Mouse (Mus musculus) midbrain, postnatal 0 days (tissue): ENCODE data around the gene Fam198a. TPM values are rescaled to one million over a fixed set of nuclear protein-coding genes. Genes with fewer than 3 reads are reported as not detected.
A peak's percentile ranks its signal among the peaks of the same experiment; 100 is the strongest.

Experiments used
- ATAC-seq: fragments of 200-750 bp; cut with Nextera tagmentation; 2 replicates; pipeline ENCODE4 v1.8.0; 2017; ENCODE audit warnings: moderate number of reproducible peaks, mild to moderate bottlenecking, moderate TSS enrichment, moderate library complexity; ENCODE audit not compliant: low FRiP score
- DNase-seq: peaks from one replicate; pipeline ENCODE4 v3.0.0-alpha.2; 2015; ENCODE audit warnings: low spot score
- H3K27ac ChIP-seq: fragments of 300-500 bp; sonication (generic); 2 replicates; pipeline ENCODE4 v1.5.1; 2014; ENCODE audit warnings: low read depth, mild to moderate bottlenecking, low read length, mixed read lengths
- H3K27me3 ChIP-seq: fragments of 300-500 bp; sonication (generic); 2 replicates; pipeline ENCODE4 v1.6.1; 2014; ENCODE audit warnings: low read length, control low read depth, mixed read lengths; ENCODE audit not compliant: insufficient read depth
- H3K36me3 ChIP-seq: fragments of 300-500 bp; sonication (generic); 2 replicates; pipeline ENCODE4 v1.6.1; 2014; ENCODE audit warnings: low read length, control low read depth, mixed read lengths; ENCODE audit not compliant: insufficient read depth
- H3K4me1 ChIP-seq: fragments of 300-500 bp; sonication (generic); 2 replicates; pipeline ENCODE4 v1.6.1; 2014; ENCODE audit warnings: mild to moderate bottlenecking, control low read depth, antibody characterized with exemption, low read length, mixed read lengths; ENCODE audit not compliant: insufficient read depth
- H3K4me2 ChIP-seq: fragments of 300-500 bp; sonication (generic); 2 replicates; pipeline ENCODE4 v1.6.1; 2014; ENCODE audit warnings: low read depth, mild to moderate bottlenecking, low read length, mixed read lengths; ENCODE audit not compliant: poor library complexity, severe bottlenecking
- H3K4me3 ChIP-seq: fragments of 300-500 bp; sonication (generic); 2 replicates; pipeline ENCODE4 v1.5.1; 2014; ENCODE audit warnings: low read depth, mild to moderate bottlenecking, low read length, moderate library complexity
- H3K9ac ChIP-seq: fragments of 300-500 bp; sonication (generic); replicated peaks from 2 replicates; pipeline ENCODE4 v1.6.1; 2014; ENCODE audit warnings: mild to moderate bottlenecking, low read length, moderate library complexity, mixed read lengths; ENCODE audit not compliant: poor library complexity, severe bottlenecking
- H3K9me3 ChIP-seq: fragments of 300-500 bp; sonication (generic); 2 replicates; pipeline ENCODE4 v1.6.1; 2016; ENCODE audit warnings: low read length, control low read depth
- CTCF ChIP-seq: IDR thresholded peaks from 2 replicates; pipeline ENCODE4 v1.5.1; 2016; ENCODE audit warnings: antibody characterized with exemption, mild to moderate bottlenecking
- WGBS: fragments of 180-500 bp; shearing (Covaris S2); extraction: QIAGEN DNeasy Blood & Tissue Kit; methylation state at CpG from one replicate; pipeline ENCODE4 v1.1.7; 2014; 5-methylcytosine and 5-hydroxymethylcytosine counted together
- polyA plus RNA-seq: library from polyadenylated mRNA; unstranded; fragments of >200 nt; fragmentation: Nextera tagmentation; extraction: Ambion mirVana; gene quantifications from 2 replicates; pipeline ENCODE4 v1.2.1, GENCODE M21; 2015
- total RNA-seq: library from RNA; depleted of rRNA; stranded (reverse); fragments of >200 nt; gene quantifications from 2 replicates; pipeline ENCODE4 v1.2.3, GENCODE M21; 2014

The Fam198a gene
- total and polyA plus RNA-seq, 2 experiments from 2014 or later: 2.1 to 4.8 TPM

DNA sequence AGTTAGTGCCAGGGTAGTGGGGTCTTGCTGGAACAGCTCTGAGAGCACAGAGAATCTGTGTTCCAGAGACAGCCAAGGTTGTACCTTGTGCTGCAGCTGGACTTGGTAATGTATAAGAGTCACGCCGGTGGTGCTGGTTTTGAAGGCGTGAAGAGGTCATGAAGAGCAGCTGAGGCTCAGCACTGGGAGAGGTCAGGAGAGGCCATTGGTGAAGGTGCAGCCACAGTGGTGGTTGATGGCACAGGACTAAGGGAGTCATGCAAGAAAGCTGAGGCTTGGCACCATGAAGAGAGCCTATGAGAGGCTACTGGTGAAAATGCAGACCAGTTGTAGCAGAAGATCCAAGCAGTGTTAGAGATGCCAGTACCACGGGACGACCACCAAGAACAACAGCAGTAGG is 70.8 kb downstream of the Fam198a start:
- Histone ChIP-seq H3K36me3 (no peaks in the 10 kb centered on the region), H3K4me2 (no peak overlapping the region), H3K4me1 (peaks cover 6% of the 10 kb centered on the region; the same call in 1 of the 2 replicates), H3K9me3 (no peaks in the 10 kb centered on the region), H3K27ac (no peak overlapping the region), H3K4me3 (no peak overlapping the region), H3K9ac (no peak overlapping the region), H3K27me3 (no peaks in the 10 kb centered on the region)
- no peak for DNase-seq
- TF ChIP-seq CTCF: no peak
- WGBS: 92% methylated on average over 5 of the region's 5 CpGs
- ATAC-seq: no peak

DNA sequence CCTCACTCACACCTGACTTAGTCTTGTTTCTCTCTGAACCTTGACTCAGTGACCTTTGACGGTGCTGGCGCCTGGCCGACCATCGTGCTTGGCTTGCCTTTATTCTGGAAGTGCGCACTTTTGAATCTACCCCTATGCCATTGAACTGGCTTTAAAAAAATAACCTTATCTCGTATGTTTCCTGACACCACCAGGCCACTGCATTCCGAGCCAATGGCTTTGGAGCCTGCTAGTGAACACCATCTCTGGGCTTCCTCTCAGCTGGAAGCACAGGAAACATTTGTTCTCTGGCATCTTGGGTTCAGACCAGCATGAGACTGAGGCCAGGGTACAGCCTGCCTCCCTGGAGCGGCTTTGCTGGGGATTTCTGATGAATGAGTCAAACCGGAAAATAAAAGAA is 72.0 kb downstream of the Fam198a start:
- ATAC-seq: no peak
- Histone ChIP-seq H3K4me1 (peaks cover 6% of the 10 kb centered on the region; the same call in 1 of the 2 replicates), H3K36me3 (no peaks in the 10 kb centered on the region), H3K27ac (no peak overlapping the region), H3K4me3 (no peak overlapping the region), H3K4me2 (no peak overlapping the region), H3K27me3 (no peaks in the 10 kb centered on the region), H3K9ac (no peak overlapping the region), H3K9me3 (no peaks in the 10 kb centered on the region)
- DNase-seq: no peak
- no peak for TF ChIP-seq CTCF
- 70% methylated on average over 9 of the region's 9 CpGs for WGBS

DNA sequence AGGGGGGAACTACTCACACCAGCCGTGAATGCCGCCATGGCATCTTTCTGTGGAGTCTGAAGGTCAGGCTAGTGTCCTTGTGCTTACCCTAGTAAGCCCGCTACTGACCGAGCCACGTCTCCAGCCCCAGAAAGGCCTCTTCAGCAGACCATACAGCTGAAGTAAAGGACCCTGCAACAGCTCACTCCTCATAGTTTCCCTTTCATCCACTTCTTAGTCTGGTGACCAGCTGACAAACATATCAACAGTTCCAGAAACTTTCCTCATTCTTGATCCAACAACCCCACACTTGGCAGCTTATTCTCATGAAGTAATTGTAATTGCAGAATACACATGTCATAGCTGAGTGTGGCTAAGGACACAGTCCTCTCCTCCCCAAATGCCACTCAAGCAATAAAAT is 73.1 kb downstream of the Fam198a start:
- Histone ChIP-seq H3K9me3 (no peaks in the 10 kb centered on the region), H3K27ac (no peak overlapping the region), H3K9ac (no peak overlapping the region), H3K27me3 (no peaks in the 10 kb centered on the region), H3K4me3 (no peak overlapping the region), H3K4me2 (no peak overlapping the region), H3K36me3 (no peaks in the 10 kb centered on the region), H3K4me1 (peaks cover 6% of the 10 kb centered on the region; the same call in 1 of the 2 replicates)
- ATAC-seq (no peak), DNase-seq (no peak)
- no peak for TF ChIP-seq CTCF
- WGBS: 65% methylated on average over 5 of the region's 5 CpGs

DNA sequence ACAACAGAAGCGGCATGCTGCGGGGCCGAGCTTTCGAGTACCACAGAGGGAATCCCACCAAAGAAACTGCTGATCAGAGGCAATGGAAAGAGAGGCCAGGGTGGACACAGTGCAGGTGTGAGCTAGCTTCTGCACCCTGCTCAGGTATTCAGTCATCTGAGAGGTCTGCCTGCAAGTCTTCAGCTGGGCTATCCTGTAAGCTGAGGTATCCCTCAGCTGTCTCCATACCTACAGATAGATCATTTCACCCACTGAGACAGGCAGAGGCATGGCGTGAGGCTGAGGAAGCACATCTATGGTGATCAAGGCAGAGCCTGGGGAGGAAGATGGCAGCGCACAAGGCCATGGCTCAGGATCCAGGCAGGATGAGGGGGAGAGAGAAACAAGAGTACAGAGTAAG is 73.6 kb downstream of the Fam198a start:
- no peak overlapping the region for H3K4me3 ChIP-seq
- H3K27me3 ChIP-seq: no peaks in the 10 kb centered on the region
- H3K27ac ChIP-seq: no peak overlapping the region
- no peak for ATAC-seq
- no peak for TF ChIP-seq CTCF
- H3K9me3 ChIP-seq: no peaks in the 10 kb centered on the region
- WGBS: 93% methylated on average over 6 of the region's 6 CpGs
- H3K9ac ChIP-seq: no peak overlapping the region
- peaks cover under 1% of the 10 kb centered on the region; the same call in 1 of the 2 replicates for H3K4me1 ChIP-seq
- no peak for DNase-seq
- H3K4me2 ChIP-seq: no peak overlapping the region
- no peaks in the 10 kb centered on the region for H3K36me3 ChIP-seq

DNA sequence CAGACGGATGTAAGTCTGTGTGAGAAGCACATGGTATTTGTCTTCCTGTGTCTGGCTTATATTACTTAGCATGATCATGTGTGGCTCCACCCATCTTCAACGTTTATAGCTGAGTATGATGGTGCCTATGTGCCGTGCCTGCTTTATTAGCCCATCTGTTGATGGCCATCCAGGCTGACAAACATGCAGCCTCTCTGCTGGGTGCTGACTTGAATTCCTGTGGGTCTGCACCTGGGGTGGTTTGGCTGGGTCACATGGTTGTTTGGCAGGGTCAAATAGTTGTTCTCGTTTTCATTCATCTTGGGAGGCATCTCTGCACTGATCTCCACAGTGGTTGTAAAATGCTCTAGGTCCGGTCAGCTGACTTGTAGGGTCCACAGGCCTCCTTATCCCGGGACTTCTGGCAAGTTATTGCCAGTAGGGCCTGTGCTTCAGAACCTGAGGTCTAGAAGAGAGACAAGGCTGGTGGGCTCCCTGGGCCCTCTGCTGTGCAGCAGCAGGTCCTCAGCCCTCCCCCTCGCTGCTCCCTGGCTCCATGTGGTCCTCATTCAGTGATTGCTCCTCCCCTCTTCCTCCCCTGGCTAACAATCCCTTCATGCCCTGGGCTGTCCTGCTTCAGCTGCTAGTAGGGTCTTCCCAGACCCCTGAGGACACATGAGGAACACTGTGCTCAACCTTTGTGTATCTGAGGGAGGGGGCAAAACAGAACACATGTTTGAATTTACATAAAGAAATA is 75.2 kb downstream of the Fam198a start:
- no peaks in the 10 kb centered on the region for H3K27me3 ChIP-seq
- H3K9ac ChIP-seq: no peak overlapping the region
- WGBS: 57% methylated on average over 7 of the region's 7 CpGs

DNA sequence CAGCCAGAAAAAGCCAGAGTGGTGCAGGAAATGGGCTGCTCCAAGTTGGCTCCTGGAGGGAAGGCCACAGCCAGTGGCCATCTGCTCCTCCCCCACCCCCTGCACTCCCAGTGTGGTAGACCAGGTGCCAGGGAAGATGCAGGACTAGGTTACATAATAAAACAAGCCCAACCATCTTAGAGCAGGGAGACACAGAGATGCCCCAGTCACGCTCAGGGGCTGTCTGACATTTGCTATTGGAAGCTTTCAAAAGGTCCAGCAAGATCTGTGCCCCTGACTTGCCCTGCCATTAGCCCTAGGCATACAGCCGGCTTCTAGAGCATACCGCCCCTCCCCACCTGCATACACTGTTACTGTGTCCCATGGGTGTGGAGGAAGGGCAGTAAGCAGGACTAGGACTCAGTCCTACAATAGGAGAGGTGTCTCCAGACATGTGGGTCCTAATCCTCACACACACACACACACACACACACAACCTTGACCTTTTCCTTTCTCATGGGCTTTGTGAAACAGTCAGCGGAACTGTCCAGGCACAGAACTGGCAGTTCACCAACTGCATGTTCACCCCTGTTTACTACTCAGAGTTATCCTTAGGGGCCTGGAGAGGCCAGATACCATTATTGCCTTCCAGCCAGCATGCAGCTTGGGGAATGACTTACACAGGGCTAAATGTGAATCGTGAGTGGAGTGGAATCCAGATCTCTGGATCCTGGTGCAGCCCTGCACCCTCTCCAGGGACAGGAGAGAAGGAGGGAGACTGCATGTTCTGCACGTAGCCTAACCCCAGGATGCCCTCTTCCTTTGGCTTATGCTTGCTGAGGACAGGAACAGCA is 76.5 kb downstream of the Fam198a start:
- Histone ChIP-seq H3K36me3 (no peaks in the 10 kb centered on the region), H3K4me1 (peaks cover 3% of the 10 kb centered on the region; the same call in 1 of the 2 replicates), H3K9ac (no peak overlapping the region), H3K4me3 (no peak overlapping the region), H3K27me3 (no peaks in the 10 kb centered on the region), H3K27ac (peak overlapping the region; percentile 38; the same call in 1 of the 2 replicates), H3K9me3 (no peaks in the 10 kb centered on the region), H3K4me2 (no peak overlapping the region)
- no peak for TF ChIP-seq CTCF
- DNase-seq (peak; percentile 18), ATAC-seq (no peak)
- WGBS: 72% methylated on average over 6 of the region's 6 CpGs

More for the DNA sequence above, 75.2 kb downstream of the Fam198a start:
- Histone ChIP-seq H3K27ac (no peak overlapping the region), H3K4me2 (no peak overlapping the region), H3K9me3 (no peaks in the 10 kb centered on the region), H3K36me3 (no peaks in the 10 kb centered on the region), H3K4me1 (peaks cover 3% of the 10 kb centered on the region; the same call in 1 of the 2 replicates), H3K4me3 (no peak overlapping the region)
- DNase-seq (no peak), ATAC-seq (no peak)
- no peak for TF ChIP-seq CTCF
